In the genomic region with DNA sequence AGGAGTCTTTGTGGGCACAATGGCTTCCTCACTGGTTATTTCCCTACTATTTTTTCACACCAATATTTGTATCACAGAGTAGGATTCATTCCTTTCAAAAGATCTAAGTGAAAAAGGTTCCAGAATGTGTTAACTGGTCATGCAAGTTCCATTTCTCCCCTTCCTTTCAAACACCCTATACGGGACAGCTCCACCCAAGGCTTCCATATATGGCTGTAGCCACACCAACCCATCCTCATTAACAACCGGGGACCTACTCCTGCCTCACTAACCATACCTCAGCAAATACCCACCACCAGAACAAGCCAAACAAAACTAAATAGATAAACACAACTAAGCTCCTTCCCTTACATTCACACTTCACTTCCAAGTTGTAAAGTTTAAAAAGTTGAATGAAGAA, we compare ENCODE assay signal across 8 mouse cellular contexts. TPM values are rescaled to one million over a fixed set of nuclear protein-coding genes. Genes with fewer than 3 reads are reported as not detected.
DNase-seq lines count a peak whose midpoint lies in the region; ATAC-seq and TF ChIP-seq lines count a peak whose summit lies in the region.

No protein-coding gene starts in this region.

- no peak for TF ChIP-seq POLR2A in lung, adult 2 months (IDR thresholded peaks at IDR 0.05; ENCODE audit: borderline replicate concordance, extremely low read depth, low read depth, low read length)

- peaks cover 22% of the 10 kb centered on the region for H3K36me3 ChIP-seq in embryonic facial prominence, embryonic 13.5 days
- H3K36me3 ChIP-seq in intestine, postnatal 0 days (ENCODE audit: control insufficient read depth, insufficient read depth): peaks cover 16% of the 10 kb centered on the region
- peaks cover 19% of the 10 kb centered on the region for H3K36me3 ChIP-seq in neural tube, embryonic 14.5 days (ENCODE audit: control insufficient read depth, insufficient read depth, low read length)

- no peak overlapping the region; the same call in 1 of the 2 replicates for H3K9ac ChIP-seq in embryonic facial prominence, embryonic 13.5 days
- peak overlapping the region; percentile 94; the same call in 1 of the 2 replicates for H3K9ac ChIP-seq in intestine, postnatal 0 days (ENCODE audit: low read depth, low read length)
- no peak overlapping the region for H3K9ac ChIP-seq in neural tube, embryonic 14.5 days (replicated peaks; ENCODE audit: low read depth, low read length)

- H3K4me1 ChIP-seq in lung, adult 2 months (ENCODE audit: control insufficient read depth, insufficient read depth, low read length): peaks cover 10% of the 10 kb centered on the region
- peaks cover 16% of the 10 kb centered on the region for H3K4me1 ChIP-seq in embryonic facial prominence, embryonic 13.5 days
- peaks cover 15% of the 10 kb centered on the region; the same call in 1 of the 2 replicates for H3K4me1 ChIP-seq in intestine, postnatal 0 days (replicated peaks; ENCODE audit: control insufficient read depth, insufficient read depth, low read length)
- H3K4me1 ChIP-seq in neural tube, embryonic 14.5 days (ENCODE audit: control insufficient read depth, insufficient read depth, low read length): peaks cover 20% of the 10 kb centered on the region

- no peaks in the 10 kb centered on the region for H3K9me3 ChIP-seq in embryonic facial prominence, embryonic 13.5 days
- no peaks in the 10 kb centered on the region for H3K9me3 ChIP-seq in intestine, postnatal 0 days (ENCODE audit: control insufficient read depth)
- no peaks in the 10 kb centered on the region for H3K9me3 ChIP-seq in neural tube, embryonic 14.5 days (ENCODE audit: control insufficient read depth, low read length)

- H3K4me3 ChIP-seq in lung, adult 2 months (replicated peaks; ENCODE audit: extremely low read depth, low read depth, low read length): peak overlapping the region; percentile 97
- peak overlapping the region; percentile 83 for H3K4me3 ChIP-seq in embryonic facial prominence, embryonic 13.5 days
- H3K4me3 ChIP-seq in intestine, postnatal 0 days (ENCODE audit: low read depth, low read length): peak overlapping the region; percentile 80
- H3K4me3 ChIP-seq in neural tube, embryonic 14.5 days (ENCODE audit: low read depth, low read length): peak overlapping the region; percentile 79

- H3K27me3 ChIP-seq in embryonic facial prominence, embryonic 13.5 days: no peaks in the 10 kb centered on the region
- no peaks in the 10 kb centered on the region for H3K27me3 ChIP-seq in intestine, postnatal 0 days (replicated peaks; ENCODE audit: control insufficient read depth, insufficient read depth, low read length)
- H3K27me3 ChIP-seq in neural tube, embryonic 14.5 days (ENCODE audit: control insufficient read depth, insufficient read depth, low read length): no peaks in the 10 kb centered on the region

- no peak for DNase-seq in lung, adult 2 months
- no peak for DNase-seq in lung, postnatal 14 days
- DNase-seq in adrenal gland, postnatal 4 days (ENCODE audit: low spot score in 2 of 2): no peak
- DNase-seq in layer of hippocampus, postnatal 25 days (ENCODE audit: extremely low spot score in 1 of 2, low spot score in 1 of 2): no peak

- TF ChIP-seq CTCF in lung, adult 2 months (IDR thresholded peaks at IDR 0.05; ENCODE audit: insufficient read depth, low read length): no peak
- no peak for TF ChIP-seq CTCF in intestine, postnatal 0 days (IDR thresholded peaks at IDR 0.05; ENCODE audit: low read depth)

- ATAC-seq in embryonic facial prominence, embryonic 13.5 days (ENCODE audit: insufficient number of reproducible peaks, insufficient read depth, low FRiP score, low TSS enrichment, low read depth): no peak
- ATAC-seq in intestine, postnatal 0 days: no peak
- no peak for ATAC-seq in neural tube, embryonic 14.5 days (ENCODE audit: low read depth)
- no peak for ATAC-seq in frontal cortex, adult (ENCODE audit: low TSS enrichment)

- H3K4me2 ChIP-seq in embryonic facial prominence, embryonic 13.5 days: peak overlapping the region; percentile 80
- peak overlapping the region; percentile 73 for H3K4me2 ChIP-seq in intestine, postnatal 0 days (replicated peaks; ENCODE audit: low read depth)
- peak overlapping the region; percentile 83 for H3K4me2 ChIP-seq in neural tube, embryonic 14.5 days (ENCODE audit: low read depth, low read length)

- H3K27ac ChIP-seq in embryonic facial prominence, embryonic 13.5 days: no peak overlapping the region
- H3K27ac ChIP-seq in intestine, postnatal 0 days (ENCODE audit: low read depth, low read length): no peak overlapping the region
- H3K27ac ChIP-seq in neural tube, embryonic 14.5 days (ENCODE audit: low read depth, low read length): no peak overlapping the region

- 12% methylated on average over 2 of the region's 2 CpGs for WGBS in lung, adult 2 months
- WGBS in embryonic facial prominence, embryonic 13.5 days: 10% methylated on average over 2 of the region's 2 CpGs
- WGBS in intestine, postnatal 0 days: 2% methylated on average over 2 of the region's 2 CpGs
- 7% methylated on average over 2 of the region's 2 CpGs for WGBS in neural tube, embryonic 14.5 days

RNA-seq across cellular contexts. Expression of a gene that starts 1.6 kb away (rescaled TPM):
- polyA plus RNA-seq in lung, adult 2 months (2012; rRNA removed): 11.3 and 16.5 TPM in 2 replicates
- polyA plus RNA-seq in embryonic facial prominence, embryonic 13.5 days (2015; fragmentation: Nextera tagmentation; extraction: Ambion mirVana): 52.8 and 56.4 TPM in 2 replicates
- polyA plus RNA-seq in intestine, postnatal 0 days (2015; fragmentation: Nextera tagmentation; extraction: Ambion mirVana): 14.8 and 17.1 TPM in 2 replicates
- 30.7 and 39.6 TPM in 2 replicates for polyA plus RNA-seq in neural tube, embryonic 14.5 days (2014; fragmentation: Nextera tagmentation; extraction: Ambion mirVana)
- total RNA-seq in adrenal gland, postnatal 4 days (2021): 10 to 100 TPM; 69.6 to 70.1 TPM
- 10 to 100 TPM; 35.1 to 38.5 TPM for total RNA-seq in layer of hippocampus, postnatal 25 days (2021)
